Mouse (Mus musculus) leukemia stem cell, adult 10-12 weeks (primary cell): ENCODE results near the gene Gm7982. TPM values are rescaled to one million over a fixed set of nuclear protein-coding genes. Genes with fewer than 3 reads are reported as not detected.

ENCODE experiments used
- polyA plus RNA-seq: library from polyadenylated mRNA; stranded (reverse); fragments of >175 nt; gene quantifications from 2 replicates; pipeline ENCODE4 v1.2.3, GENCODE M21; 2012; ENCODE audit warnings: low replicate concordance

The Gm7982 gene
- polyA plus RNA-seq = not detected in 2 replicates

DNA sequence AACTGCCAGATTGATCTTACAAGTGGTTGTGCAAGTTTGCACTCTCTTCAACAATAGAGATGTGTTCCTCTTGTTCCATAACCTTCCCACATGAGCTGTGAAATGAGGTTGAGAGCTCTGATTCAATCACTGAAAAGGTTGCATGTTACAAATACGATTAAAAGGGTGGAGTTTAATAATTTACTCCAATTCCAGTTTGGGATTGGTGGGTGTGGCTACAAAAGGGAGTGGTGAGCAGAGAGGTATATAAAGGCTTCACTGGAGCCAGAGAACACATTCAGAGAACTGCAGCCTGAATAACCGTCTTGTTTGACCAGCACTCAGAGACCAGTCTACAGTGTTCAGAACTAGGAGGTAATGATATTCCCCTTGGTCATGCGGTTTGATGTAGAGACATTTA lies at the start of gene Gm7982:
Gene Gm7982 (plus strand): TSS at position 301 of the 400 bp plus-strand sequence.

DNA sequence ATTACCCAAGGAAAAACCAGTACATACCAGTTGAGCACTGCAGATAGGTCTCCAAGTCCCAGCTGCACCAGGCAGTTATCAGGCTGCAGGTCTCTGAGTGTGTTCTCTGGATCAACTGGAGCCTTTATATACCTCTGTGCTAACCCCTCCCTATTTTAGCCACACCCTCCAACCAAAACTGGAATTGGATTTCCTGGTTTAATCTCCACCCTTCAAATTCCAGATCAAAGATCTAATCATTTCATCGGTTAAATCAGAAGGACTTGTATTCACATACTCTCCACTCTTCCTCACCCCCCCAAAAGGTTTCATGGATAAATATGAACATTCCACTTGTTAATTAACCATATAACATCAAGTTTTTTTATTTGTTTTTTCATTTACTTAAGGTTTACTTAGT lies 5.7 kb upstream of the Gm7982 start, which contains the start of gene Gm7978:
Gene Gm7978 (minus strand): TSS at position 101 of the 400 bp plus-strand sequence.

DNA sequence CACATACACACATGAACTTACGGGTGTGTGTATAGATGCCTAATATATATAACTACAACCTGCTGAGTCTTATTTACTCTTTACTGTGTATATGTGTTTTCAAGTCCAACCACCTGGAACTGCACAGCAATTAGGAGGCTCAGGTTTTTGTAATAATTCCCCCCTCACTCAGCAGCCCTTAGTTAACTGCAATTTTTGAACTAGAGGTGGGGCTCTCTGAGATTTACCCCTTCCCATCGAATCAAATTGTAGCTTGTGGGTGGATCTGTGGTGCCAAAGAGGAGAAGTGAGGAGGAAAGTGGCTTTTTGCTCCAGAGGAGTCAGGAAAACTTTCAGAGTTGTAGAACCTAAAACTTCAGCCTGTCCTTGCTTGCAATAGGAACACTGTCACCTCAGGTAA lies 33.9 kb downstream of the Gm7982 start, which contains the start of gene E330014E10Rik:
Gene E330014E10Rik (plus strand): TSS at position 301 of the 400 bp plus-strand sequence.

Other genes starting within 250 kb of the Gm7982 start
- not detected in 2 replicates for gene Gm3286, start 231.3 kb upstream of the Gm7982 start, polyA plus RNA-seq
- not detected in 2 replicates for gene Gm7971, start 147.1 kb upstream of the Gm7982 start, polyA plus RNA-seq
- not detected in 2 replicates for gene Gm7978, start 5.8 kb upstream of the Gm7982 start, polyA plus RNA-seq
- gene E330014E10Rik, start 34.0 kb downstream of the Gm7982 start, polyA plus RNA-seq = not detected in 2 replicates
- 0.26 and 3.1 TPM in 2 replicates for gene Cxcl13, start 214.9 kb downstream of the Gm7982 start, polyA plus RNA-seq